Mouse (Mus musculus): ENCODE results near the gene Chchd3.

DNA sequence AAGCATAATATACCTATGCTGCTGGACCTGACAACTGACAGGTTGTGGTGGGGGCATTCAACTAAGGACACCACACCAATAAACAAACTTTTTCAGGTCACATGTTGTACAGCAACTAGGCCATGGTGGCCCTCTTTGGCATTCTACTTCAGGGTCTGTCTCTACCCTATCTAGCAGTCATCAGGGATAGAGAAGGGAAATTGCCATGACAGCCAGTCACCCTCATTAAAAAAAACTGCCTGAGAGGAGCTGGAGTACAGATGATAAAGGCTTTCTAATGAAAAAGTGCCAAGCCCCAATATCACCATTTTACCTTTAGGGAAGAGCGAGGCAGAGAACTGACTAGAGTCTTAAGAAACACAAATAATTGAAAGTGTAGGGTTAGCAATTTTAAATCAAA, 27.5 kb downstream of the Chchd3 start:
- TF ChIP-seq CTCF (conservative IDR thresholded peaks at IDR 0.05; ENCODE audit: low read length), result no peak
- TF ChIP-seq NANOG (IDR thresholded peaks at IDR 0.05; ENCODE audit: borderline replicate concordance, low read length), result no peak
